Mouse (Mus musculus): ENCODE data around the gene Uevld. TPM values are rescaled to one million over a fixed set of nuclear protein-coding genes. Genes with fewer than 3 reads are reported as not detected.

The Uevld gene
- total RNA-seq, 2 experiments from 2014 or later: 11.3 to 13.0 TPM

DNA sequence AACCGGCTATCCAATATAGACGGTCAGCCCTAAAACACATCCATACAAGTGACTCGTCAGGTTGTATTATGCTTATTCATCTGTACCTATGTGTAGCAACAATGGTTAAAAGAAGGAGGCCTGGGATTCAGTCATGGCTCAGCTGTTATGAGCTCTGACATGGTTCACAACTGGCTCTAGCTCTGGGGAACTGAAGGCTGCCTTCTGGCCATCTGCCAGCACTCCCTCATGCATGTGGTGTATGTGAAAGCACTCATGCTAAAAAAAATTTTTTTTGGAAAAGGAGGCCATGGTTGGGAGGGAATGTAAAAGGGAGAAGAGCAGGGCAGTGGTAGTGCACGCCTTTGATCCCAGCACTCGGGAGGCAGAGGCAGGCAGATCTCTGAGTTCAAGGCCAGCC, 78.5 kb downstream of the Uevld start:
- peak in 1 of 2 experiments; percentile 25 for DNase-seq (ENCODE audit: low spot score in 2 of 2)

- no peak for DNase-seq (ENCODE audit: low spot score in 2 of 2)
Observed at GRCm38 (mm10) chr7:46877255-46877654, 81.1 kb downstream of the Uevld start.

DNA sequence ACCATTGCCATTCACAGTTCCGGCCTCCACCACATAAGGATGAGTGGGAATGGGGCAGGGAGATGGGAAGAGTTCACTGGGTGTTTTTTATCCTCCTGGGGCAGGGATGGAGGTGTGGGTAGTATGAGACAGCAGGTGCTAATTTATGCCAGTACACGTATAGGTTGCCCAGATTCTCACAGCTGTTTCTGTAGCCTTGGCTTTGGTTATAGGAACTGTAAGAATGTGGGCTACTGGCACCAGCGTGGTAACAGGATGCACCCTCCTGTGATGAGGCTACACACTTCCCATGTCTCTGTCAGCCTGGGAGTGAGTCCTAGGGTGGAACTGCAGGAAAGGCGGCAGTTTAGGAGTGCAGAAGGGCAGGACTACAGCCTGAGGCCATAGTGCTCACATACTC, 81.5 kb downstream of the Uevld start:
- no peak for DNase-seq (ENCODE audit: low spot score in 2 of 2)

Other genes with a start within 250 kb of the Uevld start
- gene Saal1, start 247.8 kb downstream of the Uevld start, total RNA-seq (2021): 10 to 100 TPM; 10.3 to 10.9 TPM
- under 1 TPM; 0.31 to 0.59 TPM for gene Saa3, start 242.8 kb downstream of the Uevld start, total RNA-seq (2021)
- under 1 TPM in 1 of 2 experiments, not detected in 1; 0.16 TPM for gene Saa4, start 225.9 kb downstream of the Uevld start, total RNA-seq (2021)
- not detected for gene Saa1, start 215.5 kb downstream of the Uevld start, total RNA-seq (2021)
- not detected for gene Saa2, start 206.7 kb downstream of the Uevld start, total RNA-seq (2021)
- 10 to 100 TPM; 14.8 to 18.4 TPM for gene Hps5, start 162.5 kb downstream of the Uevld start, total RNA-seq (2021)
- gene Gtf2h1, start 162.4 kb downstream of the Uevld start, total RNA-seq (2021): 10 to 100 TPM; 31.0 to 40.2 TPM
- 1,000 to 10,000 TPM; 1,563 to 1,575 TPM for gene Ldha, start 117.1 kb downstream of the Uevld start, total RNA-seq (2021)
- not detected for gene Ldhc, start 97.3 kb downstream of the Uevld start, total RNA-seq (2021)
- 10 to 100 TPM; 67.3 to 72.0 TPM for gene Tsg101, start 38.6 kb downstream of the Uevld start, total RNA-seq (2021)
- not detected for gene Gm9999, start 25.1 kb upstream of the Uevld start, total RNA-seq (2021)
- 10 to 100 TPM; 18.2 to 20.7 TPM for gene Spty2d1, start 49.9 kb upstream of the Uevld start, total RNA-seq (2021)
- 1 to 10 TPM; 9.4 to 9.5 TPM for gene Tmem86a, start 92.1 kb upstream of the Uevld start, total RNA-seq (2021)
- gene Ptpn5, start 175.2 kb upstream of the Uevld start, total RNA-seq (2021): not detected
- not detected for gene Mrgpra6, start 246.4 kb upstream of the Uevld start, total RNA-seq (2021)